Mouse (Mus musculus) heart, embryonic 14.5 days (tissue): Measurements from ENCODE around the gene Lhfp. TPM values are rescaled to one million over a fixed set of nuclear protein-coding genes. Genes with fewer than 3 reads are reported as not detected.
"Not testable (repeated sequence)": the region's sequence is repeated elsewhere in the genome, so short reads cannot be mapped to it uniquely, and the experiment has no call there.

ENCODE experiments used
- ATAC-seq: fragments of 200-750 bp; cut with Nextera tagmentation; 2 replicates; pipeline ENCODE4 v1.8.0; 2017; ENCODE audit warnings: low read depth, moderate TSS enrichment; ENCODE audit not compliant: insufficient number of reproducible peaks, insufficient read depth, low FRiP score
- H3K27ac ChIP-seq, 2 experiments: fragments of 200-500 bp in 1 of 2; fragments of 300-500 bp in 1 of 2; sonication (generic) in 1 of 2; replicated peaks in 1 of 2; 2 replicates each; pipeline ENCODE4 v1.5.1; 2012 to 2014; ENCODE audit warnings: low read depth in 2 of 2, low read length in 2 of 2, control low read depth in 1 of 2, mild to moderate bottlenecking in 1 of 2, mixed read lengths in 1 of 2; ENCODE audit not compliant: control insufficient read depth in 1 of 2, insufficient read depth in 1 of 2
- H3K27me3 ChIP-seq: fragments of 300-500 bp; sonication (generic); 2 replicates; pipeline ENCODE4 v1.6.1; 2014; ENCODE audit warnings: mild to moderate bottlenecking, low read length, control low read depth; ENCODE audit not compliant: control insufficient read depth, insufficient read depth
- H3K36me3 ChIP-seq: fragments of 300-500 bp; sonication (generic); 2 replicates; pipeline ENCODE4 v1.6.1; 2014; ENCODE audit warnings: mild to moderate bottlenecking, control low read depth, low read length, mixed read lengths; ENCODE audit not compliant: control insufficient read depth, insufficient read depth
- H3K4me1 ChIP-seq, 2 experiments: fragments of 200-500 bp in 1 of 2; fragments of 300-500 bp in 1 of 2; sonication (generic) in 1 of 2; 2 replicates each; pipeline ENCODE4 v1.6.1; 2012 to 2014; ENCODE audit warnings: low read length in 2 of 2, control low read depth in 1 of 2, mixed read lengths in 1 of 2; ENCODE audit not compliant: control insufficient read depth in 2 of 2, insufficient read depth in 2 of 2
- H3K4me2 ChIP-seq: fragments of 300-500 bp; sonication (generic); 2 replicates; pipeline ENCODE4 v1.6.1; 2014; ENCODE audit warnings: mild to moderate bottlenecking, low read length
- H3K4me3 ChIP-seq, 2 experiments: fragments of 200-500 bp in 1 of 2; fragments of 300-500 bp in 1 of 2; sonication (generic) in 1 of 2; 2 replicates each; pipeline ENCODE4 v1.5.1; 2012 to 2014; ENCODE audit warnings: low read length in 2 of 2, mild to moderate bottlenecking in 2 of 2, control low read depth in 1 of 2, low read depth in 1 of 2, moderate library complexity in 1 of 2; ENCODE audit not compliant: control insufficient read depth in 1 of 2, insufficient read depth in 1 of 2
- H3K9ac ChIP-seq: fragments of 300-500 bp; sonication (generic); 2 replicates; pipeline ENCODE4 v1.6.1; 2014; ENCODE audit warnings: mild to moderate bottlenecking, low read length
- H3K9me3 ChIP-seq: fragments of 300-500 bp; sonication (generic); 2 replicates; pipeline ENCODE4 v1.6.1; 2016; ENCODE audit warnings: low read length, control low read depth; ENCODE audit not compliant: control insufficient read depth
- WGBS: fragments of 180-500 bp; shearing (Covaris S2); extraction: QIAGEN DNeasy Blood & Tissue Kit; methylation state at CpG from one replicate; pipeline ENCODE4 v1.1.7; 2014; 5-methylcytosine and 5-hydroxymethylcytosine counted together
- polyA plus RNA-seq: library from polyadenylated mRNA; unstranded; fragments of >200 nt; fragmentation: Nextera tagmentation; extraction: Ambion mirVana; gene quantifications from 2 replicates; pipeline ENCODE4 v1.2.1, GENCODE M21; 2014

Gene Lhfp
- polyA plus RNA-seq, 1 experiment from 2014 or later, result 93.2 TPM

DNA sequence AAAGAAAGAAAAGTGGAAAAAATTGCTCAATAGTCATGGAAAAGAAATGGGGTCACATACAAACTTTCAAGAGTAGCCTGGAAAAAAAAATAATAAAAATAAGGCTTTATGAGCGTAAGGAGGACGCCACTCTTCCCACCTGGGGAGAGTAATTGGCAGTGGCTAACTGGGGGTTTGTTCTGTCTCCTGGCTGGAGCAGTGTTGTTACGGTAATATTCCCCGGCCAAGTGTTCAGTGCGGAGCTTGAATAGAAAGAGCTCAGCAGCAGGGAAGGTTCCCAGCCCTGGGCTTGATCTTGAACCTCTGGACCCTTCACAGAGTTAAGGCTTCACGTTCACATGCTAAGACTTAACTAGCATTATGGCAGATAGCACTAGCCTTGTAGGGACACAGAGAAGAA, 184.9 kb downstream of the Lhfp start:
- WGBS, result 46% methylated on average over 6 of the region's 6 CpGs
- Histone ChIP-seq H3K4me3 (no peak overlapping the region), H3K4me1 (peaks cover 23 to 55% of the 10 kb centered on the region in 2 experiments), H3K36me3 (no peaks in the 10 kb centered on the region), H3K27ac (peak overlapping the region; percentile 50 to 61), H3K4me2 (peak overlapping the region; percentile 28), H3K9me3 (no peaks in the 10 kb centered on the region), H3K27me3 (no peaks in the 10 kb centered on the region), H3K9ac (no peak overlapping the region)
- no peak for ATAC-seq

DNA sequence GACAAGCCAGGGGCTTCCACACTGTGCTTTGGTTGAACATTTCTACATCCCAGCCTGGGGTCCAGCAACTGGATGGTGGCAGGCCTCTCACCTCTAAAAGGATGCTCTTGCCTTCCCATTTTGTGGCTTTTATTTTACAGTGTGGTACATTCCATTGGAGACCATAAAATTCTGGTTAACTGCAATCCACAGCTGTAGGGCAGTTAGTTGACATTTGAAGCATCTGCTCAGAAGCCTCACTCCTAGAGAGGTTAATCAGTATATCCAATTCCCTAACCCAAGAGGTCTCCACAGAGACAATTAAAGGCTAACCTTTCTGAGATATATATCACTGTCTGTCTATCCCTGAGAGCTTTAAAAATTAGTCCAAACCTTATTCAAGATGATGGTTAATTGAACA, 186.5 kb downstream of the Lhfp start:
- ATAC-seq, result no peak
- H3K4me1 ChIP-seq, result peaks cover 22 to 43% of the 10 kb centered on the region in 2 experiments
- no peaks in the 10 kb centered on the region for H3K9me3 ChIP-seq
- H3K27me3 ChIP-seq, result no peaks in the 10 kb centered on the region
- 0 out of 2 replicates have a peak, but pooled peaks cover 4% of the 10 kb centered on the region for H3K36me3 ChIP-seq
- H3K9ac ChIP-seq, result no peak overlapping the region
- H3K4me3 ChIP-seq, result no peak overlapping the region
- no peak overlapping the region for H3K27ac ChIP-seq
- no peak overlapping the region for H3K4me2 ChIP-seq

DNA sequence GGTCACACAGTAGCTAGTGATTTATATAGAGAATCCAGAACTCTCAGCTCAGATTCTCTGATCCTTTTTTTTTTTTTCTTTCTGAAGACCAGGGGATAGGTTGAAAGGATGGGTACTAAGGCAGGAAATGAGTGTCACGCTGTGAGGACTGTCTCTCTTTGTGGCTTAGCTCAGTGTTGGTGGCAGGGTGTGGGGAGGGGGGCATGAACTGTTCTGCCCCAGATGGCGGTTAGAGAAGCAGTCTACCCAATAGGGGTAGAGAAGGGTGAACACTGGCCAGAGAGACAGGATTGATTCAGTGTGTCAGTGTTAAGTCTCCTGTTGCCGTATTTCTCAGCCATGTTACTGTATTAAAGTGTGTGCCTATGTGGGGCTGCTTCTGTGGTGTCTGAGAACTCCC, 189.2 kb downstream of the Lhfp start:
- Histone ChIP-seq H3K4me1 (peaks cover 10 to 26% of the 10 kb centered on the region in 2 experiments), H3K4me2 (no peak overlapping the region), H3K4me3 (no peak overlapping the region), H3K9ac (no peak overlapping the region), H3K27me3 (no peaks in the 10 kb centered on the region), H3K36me3 (0 out of 2 replicates have a peak, but pooled peaks cover 4% of the 10 kb centered on the region), H3K27ac (peak overlapping the region; percentile 0 to 42; a peak in 3 of 4 replicates), H3K9me3 (0 out of 2 replicates have a peak, but pooled peaks cover 1% of the 10 kb centered on the region)
- ATAC-seq, result no peak
- WGBS, result 72% methylated on average over 3 of the region's 3 CpGs

DNA sequence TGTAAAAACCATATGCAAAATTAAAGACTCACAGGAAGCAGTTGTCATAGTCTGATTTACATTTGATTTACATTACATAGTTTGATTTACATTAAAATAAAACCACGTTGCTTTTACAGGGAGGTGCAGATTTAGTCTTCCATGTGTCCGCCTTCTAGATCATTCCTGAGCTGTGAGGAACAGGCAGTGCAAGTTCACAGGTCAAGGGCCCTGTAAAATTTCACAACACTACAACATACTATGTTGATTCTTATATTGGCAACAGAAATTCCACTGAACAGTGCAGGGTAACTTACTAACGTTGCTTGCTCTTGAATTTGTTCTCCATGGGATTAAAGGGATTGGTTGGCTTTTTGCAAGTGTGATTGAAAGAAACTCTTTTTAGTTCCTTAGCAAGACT, 189.8 kb downstream of the Lhfp start:
- ATAC-seq, result no peak
- peak overlapping the region in 1 of 2 experiments; percentile 0; a peak in 1 of 4 replicates for H3K27ac ChIP-seq
- H3K36me3 ChIP-seq, result peaks cover 6% of the 10 kb centered on the region; the same call in 1 of the 2 replicates
- H3K9ac ChIP-seq, result no peak overlapping the region
- 61% methylated on average over 3 of the region's 3 CpGs for WGBS
- H3K4me1 ChIP-seq, result peaks cover 8 to 21% of the 10 kb centered on the region in 2 experiments
- no peaks in the 10 kb centered on the region for H3K27me3 ChIP-seq
- H3K9me3 ChIP-seq, result 0 out of 2 replicates have a peak, but pooled peaks cover 2% of the 10 kb centered on the region
- H3K4me2 ChIP-seq, result no peak overlapping the region
- H3K4me3 ChIP-seq, result no peak overlapping the region

DNA sequence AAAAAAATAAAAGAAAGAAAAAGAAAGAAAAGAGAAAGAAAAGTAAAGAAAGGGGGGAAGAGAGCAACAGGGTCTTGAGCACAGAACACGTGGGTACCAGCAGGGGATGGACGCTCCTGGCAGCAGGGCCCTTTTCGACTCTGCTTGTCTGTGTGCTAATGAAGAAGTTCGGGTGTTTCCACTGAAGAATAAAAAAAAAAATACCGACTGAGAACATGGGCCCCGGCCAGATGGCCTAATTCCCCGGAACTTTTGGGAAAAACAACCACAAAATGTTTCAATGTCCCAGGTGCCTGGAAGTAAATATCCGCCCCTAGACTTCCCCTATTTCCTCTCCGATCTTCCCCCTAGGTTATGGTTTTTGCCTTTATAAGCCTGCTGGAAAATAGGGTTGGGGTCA, 191.1 kb downstream of the Lhfp start:
- 92% methylated on average over 9 of the region's 9 CpGs for WGBS
- not testable (repeated sequence) for H3K9ac ChIP-seq, H3K4me2 ChIP-seq, H3K4me3 ChIP-seq, H3K27me3 ChIP-seq, H3K36me3 ChIP-seq, H3K27ac ChIP-seq, H3K4me1 ChIP-seq, H3K9me3 ChIP-seq, ATAC-seq

DNA sequence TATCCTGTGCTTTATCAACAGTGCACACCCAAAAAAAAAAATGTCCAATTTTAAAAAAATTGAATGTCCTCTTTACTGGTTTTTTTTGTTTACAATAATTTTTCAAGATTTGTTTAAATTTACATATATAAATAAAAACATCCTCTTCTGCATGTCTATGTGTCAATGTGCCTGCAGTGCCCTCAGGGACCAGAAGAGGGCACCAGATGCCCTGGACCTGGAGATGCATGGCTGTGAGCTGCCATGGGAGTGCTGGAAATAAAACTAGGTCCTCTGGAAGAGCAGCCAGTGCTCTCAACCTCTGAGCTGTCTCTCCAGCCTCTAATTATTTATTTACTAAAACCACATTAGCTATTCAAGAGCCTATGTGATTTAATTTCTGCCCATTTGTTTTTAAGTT, 193.4 kb downstream of the Lhfp start:
- H3K36me3 ChIP-seq, result peaks cover 9% of the 10 kb centered on the region; the same call in 1 of the 2 replicates
- H3K4me2 ChIP-seq, result no peak overlapping the region
- peaks cover 2 to 4% of the 10 kb centered on the region in 2 experiments; a peak in 2 of 4 replicates for H3K4me1 ChIP-seq
- no peak for ATAC-seq
- 0 out of 2 replicates have a peak, but pooled peaks cover 2% of the 10 kb centered on the region for H3K9me3 ChIP-seq
- H3K27me3 ChIP-seq, result no peaks in the 10 kb centered on the region
- H3K27ac ChIP-seq, result no peak overlapping the region
- H3K9ac ChIP-seq, result no peak overlapping the region
- H3K4me3 ChIP-seq, result no peak overlapping the region

DNA sequence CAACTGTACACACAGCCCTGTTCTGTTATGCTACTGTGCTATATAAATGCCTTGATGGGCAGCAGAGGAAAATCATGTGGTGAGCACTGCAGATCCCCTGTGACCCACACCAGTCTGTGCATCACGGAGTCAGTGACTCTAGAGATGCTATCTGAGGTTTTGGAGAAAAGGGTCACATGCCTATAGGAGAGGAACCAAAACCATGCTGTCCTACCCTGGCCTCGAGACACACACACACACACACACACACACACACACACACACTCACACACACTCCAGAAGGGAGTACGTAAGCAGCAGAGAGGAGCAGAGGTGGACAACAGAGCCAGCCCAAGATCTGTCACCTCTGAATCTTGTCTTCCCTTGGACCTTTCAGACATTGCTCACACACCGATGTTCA, 195.1 kb downstream of the Lhfp start:
- Histone ChIP-seq H3K27ac (no peak overlapping the region), H3K27me3 (no peaks in the 10 kb centered on the region), H3K36me3 (peaks cover 9% of the 10 kb centered on the region; the same call in 1 of the 2 replicates), H3K4me2 (no peak overlapping the region), H3K4me1 (peaks cover 2 to 4% of the 10 kb centered on the region in 2 experiments; a peak in 2 of 4 replicates), H3K9me3 (0 out of 2 replicates have a peak, but pooled peaks cover 2% of the 10 kb centered on the region), H3K9ac (no peak overlapping the region), H3K4me3 (no peak overlapping the region)
- ATAC-seq, result no peak
- 92% methylated on average over 4 of the region's 4 CpGs for WGBS

DNA sequence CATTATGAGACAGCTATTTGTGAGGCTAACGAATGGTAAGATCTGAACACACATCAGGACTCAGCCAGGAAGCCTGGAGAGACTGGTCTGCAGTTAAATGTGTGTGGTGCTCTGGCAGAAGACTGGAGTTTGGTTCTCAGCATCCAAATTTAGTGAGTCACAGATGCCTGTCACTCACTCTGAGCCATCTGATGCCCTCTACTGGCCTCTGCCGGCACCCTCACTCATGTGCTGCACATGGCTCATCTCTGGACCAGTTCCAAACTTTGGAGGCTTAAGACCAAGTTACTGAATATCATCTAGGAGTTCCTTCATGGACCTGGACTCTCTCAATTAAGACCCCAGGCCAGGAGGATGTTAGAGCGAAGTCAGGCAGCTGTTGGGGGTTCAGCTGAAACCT, 198.8 kb downstream of the Lhfp start:
- Histone ChIP-seq H3K4me2 (no peak overlapping the region), H3K36me3 (peaks cover 4% of the 10 kb centered on the region; the same call in 1 of the 2 replicates), H3K4me3 (no peak overlapping the region), H3K9me3 (0 out of 2 replicates have a peak, but pooled peaks cover 2% of the 10 kb centered on the region), H3K27ac (no peak overlapping the region), H3K27me3 (no peaks in the 10 kb centered on the region), H3K9ac (no peak overlapping the region), H3K4me1 (peaks cover 0 to 4% of the 10 kb centered on the region in 2 experiments; a peak in 2 of 4 replicates)
- ATAC-seq, result no peak
- 89% methylated on average over 3 of the region's 3 CpGs for WGBS
